Comparison of ENCODE assay signal across 10 mouse cellular contexts in genomic region chr9:113719063-113719462, GRCm38 (mm10). TPM values are rescaled to one million over a fixed set of nuclear protein-coding genes. Genes with fewer than 3 reads are reported as not detected.
DNase-seq lines count a peak whose midpoint lies in the region; ATAC-seq and TF ChIP-seq lines count a peak whose summit lies in the region.
"Had no signal": no experiment of that assay in that cellular context is flagged by ENCODE, and none has a peak within 500 bp of the region (broad histone marks: within the 10 kb centered on the region; RNA-seq: fewer than 3 reads in every experiment).

No protein-coding gene starts in this region.

- no peaks in the 10 kb centered on the region for H3K9me3 ChIP-seq in midbrain, embryonic 10.5 days (replicated peaks)
- no peaks in the 10 kb centered on the region for H3K9me3 ChIP-seq in midbrain, embryonic 16.5 days (replicated peaks; ENCODE audit: control insufficient read depth, low read length, poor library complexity, severe bottlenecking)
- no peaks in the 10 kb centered on the region for H3K9me3 ChIP-seq in kidney, embryonic 14.5 days (ENCODE audit: control insufficient read depth, low read length)
- H3K9me3 ChIP-seq: hindbrain, embryonic 15.5 days; neural tube, embryonic 13.5 days had no signal

- H3K4me2 ChIP-seq in midbrain, embryonic 16.5 days (ENCODE audit: low read length): no peak overlapping the region
- no peak overlapping the region for H3K4me2 ChIP-seq in kidney, embryonic 14.5 days (replicated peaks; ENCODE audit: low read depth, low read length)
- H3K4me2 ChIP-seq: hindbrain, embryonic 15.5 days; neural tube, embryonic 13.5 days had no signal

- peak; percentile 56 to 61 for DNase-seq in cerebellum, postnatal 10 days
- peak; percentile 20 for DNase-seq in midbrain, embryonic 10.5 days (ENCODE audit: low spot score)
- DNase-seq in naive thymus-derived CD4-positive, alpha-beta T cell, adult 2 months (ENCODE audit: low read depth): peak; percentile 41

- ATAC-seq in cerebellum, adult (ENCODE audit: insufficient number of reproducible peaks, low FRiP score, low TSS enrichment): no peak
- no peak for ATAC-seq in midbrain, embryonic 16.5 days
- ATAC-seq in kidney, embryonic 14.5 days (ENCODE audit: low FRiP score, low TSS enrichment): peak; percentile 66; the same call in 1 of the 2 replicates
- no peak for ATAC-seq in erythroblast, adult 5-6 weeks (replicated peaks; ENCODE audit: low FRiP score, poor library complexity, severe bottlenecking)

- H3K4me1 ChIP-seq in midbrain, embryonic 10.5 days: no peaks in the 10 kb centered on the region
- H3K4me1 ChIP-seq in midbrain, embryonic 16.5 days (ENCODE audit: control insufficient read depth, insufficient read depth, low read length): no peaks in the 10 kb centered on the region
- peaks cover 3% of the 10 kb centered on the region; the same call in 1 of the 2 replicates for H3K4me1 ChIP-seq in cortical plate, adult 2 months (ENCODE audit: control insufficient read depth, insufficient read depth, low read length)
- H3K4me1 ChIP-seq in kidney, embryonic 14.5 days (ENCODE audit: control insufficient read depth, insufficient read depth, low read length): no peaks in the 10 kb centered on the region
- H3K4me1 ChIP-seq: hindbrain, embryonic 15.5 days; neural tube, embryonic 13.5 days had no signal

- no peak overlapping the region for H3K27ac ChIP-seq in midbrain, embryonic 10.5 days (replicated peaks)
- H3K27ac ChIP-seq in midbrain, embryonic 16.5 days (ENCODE audit: low read length): no peak overlapping the region
- H3K27ac ChIP-seq in cortical plate, adult 2 months (ENCODE audit: insufficient read depth, low read length): no peak overlapping the region
- no peak overlapping the region for H3K27ac ChIP-seq in kidney, embryonic 14.5 days (ENCODE audit: low read depth, low read length)
- H3K27ac ChIP-seq: hindbrain, embryonic 15.5 days; neural tube, embryonic 13.5 days had no signal

- no peaks in the 10 kb centered on the region for H3K36me3 ChIP-seq in midbrain, embryonic 10.5 days
- no peaks in the 10 kb centered on the region for H3K36me3 ChIP-seq in midbrain, embryonic 16.5 days (ENCODE audit: control insufficient read depth, insufficient read depth, low read length)
- no peaks in the 10 kb centered on the region for H3K36me3 ChIP-seq in kidney, embryonic 14.5 days (ENCODE audit: control insufficient read depth, insufficient read depth, low read length)
- H3K36me3 ChIP-seq: hindbrain, embryonic 15.5 days; neural tube, embryonic 13.5 days had no signal

- no peak for TF ChIP-seq POLR2A in cortical plate, adult 2 months (IDR thresholded peaks at IDR 0.05; ENCODE audit: extremely low read depth, insufficient read depth, low read length)

- TF ChIP-seq CTCF in cortical plate, adult 2 months (IDR thresholded peaks at IDR 0.05; ENCODE audit: extremely low read depth, insufficient read depth, low read length): peak; percentile 65

- H3K9ac ChIP-seq in midbrain, embryonic 16.5 days (ENCODE audit: low read depth, low read length): no peak overlapping the region
- H3K9ac ChIP-seq in kidney, embryonic 14.5 days (ENCODE audit: low read depth, low read length): no peak overlapping the region
- H3K9ac ChIP-seq: hindbrain, embryonic 15.5 days; neural tube, embryonic 13.5 days had no signal

- 45% methylated on average over 5 of the region's 5 CpGs for WGBS in midbrain, embryonic 10.5 days
- WGBS in midbrain, embryonic 16.5 days: 40% methylated on average over 5 of the region's 5 CpGs
- 51% methylated on average over 5 of the region's 5 CpGs for WGBS in kidney, embryonic 14.5 days

- H3K4me3 ChIP-seq in midbrain, embryonic 10.5 days: no peak overlapping the region
- H3K4me3 ChIP-seq in midbrain, embryonic 16.5 days (ENCODE audit: low read depth, low read length): no peak overlapping the region
- H3K4me3 ChIP-seq in cortical plate, adult 2 months (ENCODE audit: insufficient read depth, low read length): no peak overlapping the region
- H3K4me3 ChIP-seq in kidney, embryonic 14.5 days (ENCODE audit: low read length): no peak overlapping the region
- H3K4me3 ChIP-seq: hindbrain, embryonic 15.5 days; neural tube, embryonic 13.5 days had no signal

- no peaks in the 10 kb centered on the region for H3K27me3 ChIP-seq in midbrain, embryonic 10.5 days (ENCODE audit: low read depth, poor library complexity, severe bottlenecking)
- H3K27me3 ChIP-seq in midbrain, embryonic 16.5 days (ENCODE audit: control insufficient read depth, insufficient read depth, low read depth, low read length): no peaks in the 10 kb centered on the region
- no peaks in the 10 kb centered on the region for H3K27me3 ChIP-seq in kidney, embryonic 14.5 days (ENCODE audit: control insufficient read depth, insufficient read depth, low read length)
- H3K27me3 ChIP-seq: hindbrain, embryonic 15.5 days; neural tube, embryonic 13.5 days had no signal

RNA-seq across cellular contexts. Expression of gene Pdcd6ip, which starts 11.0 kb away (rescaled TPM):
- polyA plus RNA-seq in midbrain, embryonic 10.5 days (2016; fragmentation: Nextera tagmentation; extraction: Ambion mirVana): 52.2 and 58.6 TPM in 2 replicates
- 35.9 and 37.4 TPM in 2 replicates for polyA plus RNA-seq in midbrain, embryonic 16.5 days (2015; fragmentation: Nextera tagmentation; extraction: Ambion mirVana)
- polyA plus RNA-seq in cortical plate, adult 2 months (2012; rRNA removed): 45.7 and 48.4 TPM in 2 replicates
- polyA plus RNA-seq in kidney, embryonic 14.5 days (2014; fragmentation: Nextera tagmentation; extraction: Ambion mirVana): 38.9 and 79.5 TPM in 2 replicates
- 28.4 and 77.4 TPM in 2 replicates for total RNA-seq in erythroblast, adult 5-6 weeks (2015; ENCODE audit: low replicate concordance)
- 30.1 and 56.7 TPM in 2 replicates for total RNA-seq in erythroblast, adult 5-6 weeks (2017; ENCODE audit: low replicate concordance)

RNA-seq across cellular contexts. Expression of gene Clasp2, which starts 22.2 kb away (rescaled TPM):
- 32.9 and 44.5 TPM in 2 replicates for polyA plus RNA-seq in midbrain, embryonic 10.5 days (2016; fragmentation: Nextera tagmentation; extraction: Ambion mirVana)
- 145 and 154 TPM in 2 replicates for polyA plus RNA-seq in midbrain, embryonic 16.5 days (2015; fragmentation: Nextera tagmentation; extraction: Ambion mirVana)
- polyA plus RNA-seq in cortical plate, adult 2 months (2012; rRNA removed): 124 TPM in 2 replicates
- 20.3 and 29.6 TPM in 2 replicates for polyA plus RNA-seq in kidney, embryonic 14.5 days (2014; fragmentation: Nextera tagmentation; extraction: Ambion mirVana)
- 12.5 and 23.2 TPM in 2 replicates for total RNA-seq in erythroblast, adult 5-6 weeks (2015; ENCODE audit: low replicate concordance)
- total RNA-seq in erythroblast, adult 5-6 weeks (2017; ENCODE audit: low replicate concordance): 11.0 and 13.7 TPM in 2 replicates
